In the genomic region with DNA sequence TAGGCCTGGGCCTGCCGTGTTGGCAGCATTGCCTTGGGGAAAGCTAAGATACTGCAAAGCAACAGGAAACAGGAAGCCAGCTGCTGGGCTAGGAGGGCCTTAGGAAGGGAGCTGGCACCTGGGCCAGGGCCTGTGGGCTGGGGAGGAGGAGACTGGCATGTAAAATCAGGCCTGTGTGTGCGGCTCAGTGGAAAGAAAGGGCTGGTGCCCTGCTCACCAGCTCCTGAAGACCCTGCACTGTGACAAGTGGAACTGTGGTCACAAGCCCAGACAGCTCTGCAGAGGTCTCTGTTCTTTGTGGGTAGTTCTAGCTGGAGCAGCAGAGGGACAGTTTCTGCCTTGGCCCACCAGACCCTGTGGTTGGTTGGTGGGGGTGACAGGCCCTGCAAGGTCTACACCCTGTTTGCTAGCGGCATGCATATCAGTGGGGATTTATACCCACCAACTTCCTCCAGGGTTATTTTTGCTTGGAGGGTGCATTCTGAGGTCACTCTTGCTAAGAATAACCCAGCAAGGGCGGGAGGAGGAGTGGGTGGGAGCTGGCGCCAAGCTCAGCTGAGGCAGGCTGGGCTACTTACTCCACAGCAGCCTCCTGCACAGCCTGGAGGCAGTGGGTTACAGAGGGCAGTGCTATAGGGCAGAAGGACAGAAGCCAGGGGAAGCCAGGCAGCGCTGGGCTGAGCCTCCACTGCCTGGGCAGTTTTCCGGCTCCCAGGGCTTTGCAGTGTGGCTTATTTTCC, we compare ENCODE assay signal across 8 mouse cellular contexts. TPM values are rescaled to one million over a fixed set of nuclear protein-coding genes. Genes with fewer than 3 reads are reported as not detected.
DNase-seq lines count a peak whose midpoint lies in the region; ATAC-seq lines count a peak whose summit lies in the region.

No protein-coding gene starts in this region.

- no peak for DNase-seq in frontal cortex, postnatal 25 days (ENCODE audit: low spot score in 2 of 2)
- peak; percentile 61 for DNase-seq in cerebellum, adult 11 months
- peak; percentile 85 for DNase-seq in gastrocnemius, postnatal 25 days
- DNase-seq in intestine, embryonic 14.5 days (ENCODE audit: low spot score), result no peak
- DNase-seq in naive thymus-derived CD4-positive, alpha-beta T cell, adult 2 months (ENCODE audit: low read depth), result peak; percentile 67
- peak; percentile 42 for DNase-seq in testis, postnatal 14 days (ENCODE audit: low spot score)

- no peaks in the 10 kb centered on the region for H3K9me3 ChIP-seq in intestine, embryonic 14.5 days (ENCODE audit: control insufficient read depth, low read length)
- H3K9me3 ChIP-seq in liver, embryonic 12.5 days (replicated peaks), result no peaks in the 10 kb centered on the region

- 37% methylated on average over 7 of the region's 7 CpGs for WGBS in intestine, embryonic 14.5 days
- 21% methylated on average over 7 of the region's 7 CpGs for WGBS in liver, embryonic 12.5 days (ENCODE audit: insufficient replicate concordance)

- ATAC-seq in frontal cortex, adult (ENCODE audit: low TSS enrichment), result peak; percentile 75
- peak; percentile 63 for ATAC-seq in intestine, embryonic 14.5 days (replicated peaks; ENCODE audit: low FRiP score, low TSS enrichment, low read depth)
- peak; percentile 68 for ATAC-seq in liver, embryonic 12.5 days

- H3K36me3 ChIP-seq in intestine, embryonic 14.5 days (ENCODE audit: control insufficient read depth, insufficient read depth, low read length), result peaks cover 66% of the 10 kb centered on the region
- H3K36me3 ChIP-seq in liver, embryonic 12.5 days, result peaks cover 21% of the 10 kb centered on the region

- H3K9ac ChIP-seq in intestine, embryonic 14.5 days (ENCODE audit: low read length), result peak overlapping the region; percentile 20; the same call in 1 of the 2 replicates
- 0 out of 2 replicates have a peak overlapping the region, but pooled peaks have one; percentile 17 for H3K9ac ChIP-seq in liver, embryonic 12.5 days

- no peaks in the 10 kb centered on the region for H3K27me3 ChIP-seq in intestine, embryonic 14.5 days (replicated peaks; ENCODE audit: control insufficient read depth, insufficient read depth, low read length)
- no peaks in the 10 kb centered on the region for H3K27me3 ChIP-seq in liver, embryonic 12.5 days (replicated peaks)

- H3K4me2 ChIP-seq in intestine, embryonic 14.5 days (ENCODE audit: low read length), result no peak overlapping the region
- H3K4me2 ChIP-seq in liver, embryonic 12.5 days, result peak overlapping the region; percentile 18; the same call in 1 of the 2 replicates

- H3K4me1 ChIP-seq in intestine, embryonic 14.5 days (replicated peaks; ENCODE audit: control insufficient read depth, insufficient read depth, low read length), result peaks cover 35% of the 10 kb centered on the region
- H3K4me1 ChIP-seq in liver, embryonic 12.5 days, result peaks cover 50% of the 10 kb centered on the region

- H3K4me3 ChIP-seq in intestine, embryonic 14.5 days (ENCODE audit: low read depth, low read length), result no peak overlapping the region
- no peak overlapping the region for H3K4me3 ChIP-seq in liver, embryonic 12.5 days

- H3K27ac ChIP-seq in intestine, embryonic 14.5 days (ENCODE audit: low read depth), result peak overlapping the region; percentile 75
- peak overlapping the region; percentile 77 for H3K27ac ChIP-seq in liver, embryonic 12.5 days

RNA-seq across cellular contexts. Expression of gene Dnmt3a, which starts 50.1 kb away (rescaled TPM):
- 100 to 1,000 TPM; 107 to 110 TPM for total RNA-seq in gastrocnemius, postnatal 25 days (2021)
- polyA plus RNA-seq in intestine, embryonic 14.5 days (2014; fragmentation: Nextera tagmentation; extraction: Ambion mirVana), result 63.4 and 69.3 TPM in 2 replicates
- polyA plus RNA-seq in liver, embryonic 12.5 days (2016; fragmentation: Nextera tagmentation; extraction: Ambion mirVana), result 57.9 and 58.7 TPM in 2 replicates

Comparison
In these comparisons a context has a peak if more than half of its experiments do, and no peak if none do; other contexts are left out.
1. DNase-seq: peak in cerebellum, adult 11 months (single experiment), gastrocnemius, postnatal 25 days (single experiment), naive thymus-derived CD4-positive, alpha-beta T cell, adult 2 months (single experiment) and testis, postnatal 14 days (single experiment); none in frontal cortex, postnatal 25 days (0 of 2) and intestine, embryonic 14.5 days (single experiment).
2. Peak in every context shown above with its lines, with median percentiles within 50 percentile points of each other: ATAC-seq.